Mouse (Mus musculus) brain, embryonic 14.5 days (tissue): ENCODE results near the gene Nupl2.

Experiments used
- CTCF ChIP-seq: fragments of 200-500 bp; IDR thresholded peaks from 2 replicates; pipeline ENCODE4 v1.5.1; 2012; ENCODE audit warnings: inconsistent platforms, mild to moderate bottlenecking, moderate library complexity, borderline replicate concordance; ENCODE audit not compliant: insufficient read depth, insufficient read length; ENCODE audit errors: extremely low read depth
- POLR2A ChIP-seq: fragments of 200-500 bp; IDR thresholded peaks from 2 replicates; pipeline ENCODE4 v1.6.1; 2012; ENCODE audit warnings: mild to moderate bottlenecking, inconsistent platforms, borderline replicate concordance; ENCODE audit not compliant: poor library complexity, insufficient read depth, insufficient read length, severe bottlenecking; ENCODE audit errors: extremely low read depth

- TF ChIP-seq CTCF (no peak), POLR2A (peak; percentile 78)
Measured at GRCm38 (mm10) chr5:24164789-24165445, at the start of gene Nupl2.
